Mouse (Mus musculus) CD4-positive, CD25-positive, alpha-beta regulatory T cell, adult 4 months (primary cell): ENCODE measurements at regions not wholly inside any gene's neighbourhood (a gene's known extent, or its start where the extent isn't known, plus 50 kb on each side); places are given as distances from the start of the nearest gene placed in this dataset.

Experiments
- ATAC-seq: one replicate; pipeline ENCODE4 v1.8.0; 2017

DNA sequence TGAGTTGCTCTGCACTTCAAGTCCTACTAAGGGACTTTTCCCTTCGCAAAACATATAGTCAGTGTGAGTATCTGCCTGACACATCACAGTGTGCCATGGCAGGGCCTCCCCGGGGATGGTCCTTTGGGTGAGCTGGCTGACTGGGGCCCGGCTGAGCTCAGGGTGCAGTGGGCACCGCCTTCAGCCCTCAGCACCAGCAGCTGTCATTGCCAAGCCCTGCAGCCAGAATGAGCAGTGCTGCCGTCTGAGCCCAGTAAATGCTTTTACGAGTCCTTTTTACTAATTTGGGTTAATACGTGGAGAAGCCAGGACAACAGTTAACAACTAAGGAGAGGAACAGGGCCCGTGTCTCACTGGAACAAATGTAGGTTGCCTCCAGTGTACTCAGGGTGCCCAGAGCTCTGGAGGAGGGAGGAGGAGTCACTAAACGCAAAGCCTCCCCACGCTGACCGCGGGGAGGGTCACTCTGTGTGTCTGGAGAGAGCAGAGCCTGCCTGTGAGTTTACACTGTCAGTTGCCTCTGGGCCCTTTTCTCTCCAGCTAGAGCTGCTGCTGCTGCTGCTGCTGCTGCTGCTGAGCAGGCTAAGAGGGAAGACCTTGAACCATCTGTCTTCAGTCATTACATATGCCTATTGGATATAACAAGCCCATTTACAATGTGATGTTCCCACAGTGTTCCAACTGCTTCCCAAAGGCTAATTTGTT is 60.1 kb upstream of the Vps8 start:
- no peak for ATAC-seq

DNA sequence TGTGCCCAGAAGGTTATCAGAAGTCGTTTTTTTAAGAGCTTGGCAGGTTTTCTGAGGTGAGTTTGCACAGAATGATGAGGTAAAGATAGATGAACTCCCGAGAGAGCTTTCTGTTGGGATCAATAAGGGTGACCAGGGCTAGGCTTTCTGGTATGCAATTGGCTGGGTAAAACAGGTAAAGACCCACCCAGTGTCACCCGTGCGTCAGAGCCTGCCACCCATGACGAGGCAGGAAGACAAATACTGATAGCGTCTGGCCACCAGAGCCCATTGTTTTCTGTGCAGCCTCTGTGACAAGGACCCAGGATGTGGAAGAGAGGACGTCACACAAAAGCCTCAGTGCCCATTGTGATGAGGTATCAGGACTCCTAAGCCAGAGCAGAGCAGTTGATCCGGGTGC is 58.0 kb upstream of the Vps8 start:
- no peak for ATAC-seq

DNA sequence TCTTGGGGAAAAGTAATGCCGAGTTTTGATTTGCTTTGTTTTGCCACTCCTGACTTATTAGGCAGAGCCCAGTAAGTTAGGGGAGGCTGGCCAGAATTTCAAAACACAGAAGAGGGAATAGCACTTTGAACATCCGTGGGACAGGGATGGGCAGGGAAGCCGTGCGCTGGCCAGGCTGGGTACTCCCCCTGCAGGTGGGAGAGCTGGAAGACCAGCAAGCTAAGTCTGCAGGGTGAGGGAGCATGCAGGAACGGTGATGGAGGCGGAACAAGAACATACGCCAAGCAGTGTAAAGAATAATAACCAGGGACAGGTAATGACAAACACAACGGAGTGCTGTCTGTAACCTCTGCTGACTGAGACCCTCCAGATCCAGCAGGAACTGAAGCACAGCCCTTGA is 55.5 kb upstream of the Vps8 start:
- ATAC-seq, result no peak

DNA sequence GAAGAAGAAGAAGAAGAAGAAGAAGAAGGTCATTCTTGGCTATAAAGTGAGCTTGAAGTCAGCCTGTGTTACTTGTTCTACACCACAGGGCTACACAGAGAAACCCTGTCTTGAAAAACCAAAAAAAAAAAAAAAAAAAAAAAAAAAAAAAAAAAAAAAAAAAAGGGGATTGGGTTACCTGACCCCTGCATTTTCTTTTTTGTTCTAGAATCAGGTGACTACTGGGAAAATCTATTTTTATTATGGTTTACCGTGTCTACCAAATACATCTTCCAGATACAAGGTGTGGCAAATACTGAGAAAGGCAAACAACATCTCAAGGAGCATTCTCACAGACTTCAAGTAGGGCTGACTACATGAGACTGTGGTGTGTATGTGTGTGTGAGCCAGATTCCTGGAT is 54.1 kb upstream of the Vps8 start:
- ATAC-seq, result no peak

DNA sequence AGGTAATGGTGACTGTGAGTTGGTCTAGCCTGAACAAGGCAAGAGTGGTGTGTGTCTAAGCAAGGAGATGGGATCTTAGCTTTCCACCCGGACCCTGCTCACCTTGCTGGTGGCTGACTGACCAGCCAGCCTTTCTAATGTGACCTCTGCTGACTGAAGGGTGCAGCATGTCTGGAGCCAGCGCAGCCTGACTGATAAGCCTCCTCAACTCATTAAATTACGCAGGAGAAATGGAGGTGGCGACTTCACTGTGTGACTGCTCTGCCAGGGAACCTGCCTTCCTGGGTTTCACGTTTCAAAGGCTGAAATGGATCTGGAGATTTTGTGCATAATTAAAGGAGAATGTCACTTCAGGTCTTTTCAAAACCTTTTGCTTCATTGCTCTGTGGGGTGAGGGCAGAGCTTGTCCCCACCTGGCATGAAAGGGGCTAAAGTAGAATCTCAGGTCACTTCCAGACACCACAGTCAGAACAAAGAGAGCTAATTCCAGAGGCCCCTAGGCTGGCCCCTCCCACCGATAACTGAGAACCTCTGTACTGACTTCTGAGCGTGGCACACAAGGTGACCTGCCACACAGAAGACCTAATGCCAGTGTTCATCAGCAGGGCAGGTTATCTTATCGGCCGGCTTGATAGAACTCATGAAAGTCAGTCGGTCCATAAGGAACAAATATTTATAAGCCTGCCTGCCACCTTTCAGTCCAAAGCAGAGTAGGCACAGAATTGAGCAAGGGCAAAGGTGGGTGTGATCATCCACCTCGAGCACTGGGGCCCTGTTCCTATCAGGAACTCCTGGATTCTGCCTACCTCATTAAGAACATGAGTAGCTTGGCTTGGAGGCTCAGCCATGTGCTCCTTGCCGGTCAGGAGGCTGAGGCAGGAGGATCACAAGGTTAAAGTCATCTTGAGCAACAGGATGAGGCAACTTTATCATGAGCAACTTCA is 53.1 kb upstream of the Vps8 start:
- ATAC-seq, result no peak
